Mouse (Mus musculus): ENCODE results near the gene Slc12a8.

GRCm38 (mm10) chr16:33479926-33480325 is 37.2 kb upstream of the Slc12a8 start:
- no peak for TF ChIP-seq CTCF (IDR thresholded peaks at IDR 0.05; ENCODE audit: extremely low read depth, insufficient read depth, low read length)
- TF ChIP-seq POLR2A (IDR thresholded peaks at IDR 0.05; ENCODE audit: extremely low read depth, insufficient read depth, low read length): no peak

Measured in cortical plate, adult 2 months (tissue).